Mouse (Mus musculus): Measurements from ENCODE around the gene Rab37. TPM values are rescaled to one million over a fixed set of nuclear protein-coding genes. Genes with fewer than 3 reads are reported as not detected.

Gene Rab37
- polyA plus RNA-seq, 1 experiment from 2014 or later: 0.99 TPM

DNA sequence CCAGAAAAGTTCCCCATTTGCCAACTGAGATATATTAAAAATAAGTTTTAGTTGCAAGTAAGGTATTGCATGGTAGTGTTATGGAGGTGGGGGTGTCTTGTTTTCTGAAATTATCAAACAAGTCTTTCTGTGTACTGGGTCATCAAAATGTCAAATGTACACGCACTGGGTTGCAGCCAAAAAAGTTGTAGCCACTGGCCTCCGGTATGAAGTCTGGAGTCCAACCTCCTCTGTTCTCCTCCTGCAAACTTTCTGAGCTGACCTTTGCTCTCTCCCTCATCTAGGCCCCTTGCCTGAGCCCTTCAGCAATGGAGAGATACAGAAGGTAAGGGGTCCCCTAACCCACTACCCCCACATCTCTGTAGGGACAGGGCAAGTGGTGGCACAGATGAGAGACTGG, 87.5 kb downstream of the Rab37 start:
- no peak overlapping the region for H3K4me3 ChIP-seq

DNA sequence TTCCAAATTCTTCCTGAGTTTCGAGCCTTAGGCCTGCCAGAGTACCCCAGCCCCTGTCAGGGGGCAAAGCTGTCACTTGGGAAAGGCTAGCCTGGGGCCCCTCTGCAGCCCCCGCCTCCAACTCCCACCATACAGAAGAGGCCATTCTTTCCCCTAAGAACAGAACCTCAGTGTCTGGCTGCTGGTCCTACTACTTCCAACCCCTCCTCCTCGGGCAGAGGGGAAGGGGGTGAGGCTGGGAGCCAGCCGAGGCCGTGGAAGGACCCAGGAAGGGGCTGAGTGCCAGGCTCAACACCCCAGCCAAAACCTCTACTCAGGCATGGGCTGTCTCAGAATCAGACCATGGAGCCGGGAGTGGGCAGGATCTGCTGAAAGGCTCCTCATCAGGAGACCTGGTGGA, 88.0 kb downstream of the Rab37 start:
- H3K4me1 ChIP-seq (replicated peaks): peaks cover 64% of the 10 kb centered on the region
- peak; percentile 57; the same call in 1 of the 2 replicates for ATAC-seq (ENCODE audit: low FRiP score)
- peaks cover 12% of the 10 kb centered on the region; the same call in 1 of the 2 replicates for H3K27me3 ChIP-seq
- H3K36me3 ChIP-seq: no peaks in the 10 kb centered on the region
- H3K9me3 ChIP-seq: no peaks in the 10 kb centered on the region
- H3K4me2 ChIP-seq: no peak overlapping the region
- H3K4me3 ChIP-seq: no peak overlapping the region
- WGBS: 64% methylated on average over 6 of the region's 6 CpGs
- peak overlapping the region; percentile 60; the same call in 1 of the 2 replicates for H3K27ac ChIP-seq
- H3K9ac ChIP-seq: no peak overlapping the region; the same call in 1 of the 2 replicates

More for the DNA sequence above, 87.5 kb downstream of the Rab37 start:
- H3K27ac ChIP-seq: peak overlapping the region; percentile 60; the same call in 1 of the 2 replicates
- peaks cover 16% of the 10 kb centered on the region for H3K27me3 ChIP-seq
- H3K36me3 ChIP-seq: no peaks in the 10 kb centered on the region
- 85% methylated on average over 2 of the region's 2 CpGs for WGBS
- H3K9ac ChIP-seq: no peak overlapping the region; the same call in 1 of the 2 replicates
- no peak overlapping the region for H3K4me2 ChIP-seq
- no peak for ATAC-seq (ENCODE audit: low FRiP score)
- H3K9me3 ChIP-seq: no peaks in the 10 kb centered on the region
- peaks cover 68% of the 10 kb centered on the region for H3K4me1 ChIP-seq (replicated peaks)

DNA sequence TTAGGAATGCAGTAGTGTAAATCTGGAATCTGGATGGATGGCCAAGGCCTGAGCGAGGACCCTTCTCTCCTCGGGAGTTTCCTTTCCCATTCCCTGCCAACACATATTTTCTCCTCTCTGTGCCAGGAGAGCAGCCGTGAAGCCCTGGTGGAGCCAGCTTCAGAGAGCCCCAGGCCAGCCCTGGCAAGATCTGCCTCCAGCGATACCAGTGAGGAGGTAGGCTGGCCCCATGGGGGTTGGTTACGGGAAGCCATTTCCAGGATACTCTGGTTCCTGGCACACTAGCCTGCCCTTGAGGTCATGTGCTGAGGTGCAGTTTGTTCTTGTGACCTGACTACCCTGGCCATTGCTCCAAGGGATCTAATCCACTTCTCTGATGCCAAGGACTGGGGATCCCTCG, 88.7 kb downstream of the Rab37 start:
- WGBS: 81% methylated on average over 6 of the region's 6 CpGs
- peaks cover 57% of the 10 kb centered on the region for H3K4me1 ChIP-seq (replicated peaks)
- no peak for ATAC-seq (ENCODE audit: low FRiP score)
- H3K4me2 ChIP-seq: no peak overlapping the region
- peak overlapping the region; percentile 60 for H3K27ac ChIP-seq
- no peaks in the 10 kb centered on the region for H3K36me3 ChIP-seq
- H3K4me3 ChIP-seq: no peak overlapping the region
- H3K9me3 ChIP-seq: no peaks in the 10 kb centered on the region
- no peak overlapping the region for H3K9ac ChIP-seq
- H3K27me3 ChIP-seq: 0 out of 2 replicates have a peak, but pooled peaks cover 5% of the 10 kb centered on the region

DNA sequence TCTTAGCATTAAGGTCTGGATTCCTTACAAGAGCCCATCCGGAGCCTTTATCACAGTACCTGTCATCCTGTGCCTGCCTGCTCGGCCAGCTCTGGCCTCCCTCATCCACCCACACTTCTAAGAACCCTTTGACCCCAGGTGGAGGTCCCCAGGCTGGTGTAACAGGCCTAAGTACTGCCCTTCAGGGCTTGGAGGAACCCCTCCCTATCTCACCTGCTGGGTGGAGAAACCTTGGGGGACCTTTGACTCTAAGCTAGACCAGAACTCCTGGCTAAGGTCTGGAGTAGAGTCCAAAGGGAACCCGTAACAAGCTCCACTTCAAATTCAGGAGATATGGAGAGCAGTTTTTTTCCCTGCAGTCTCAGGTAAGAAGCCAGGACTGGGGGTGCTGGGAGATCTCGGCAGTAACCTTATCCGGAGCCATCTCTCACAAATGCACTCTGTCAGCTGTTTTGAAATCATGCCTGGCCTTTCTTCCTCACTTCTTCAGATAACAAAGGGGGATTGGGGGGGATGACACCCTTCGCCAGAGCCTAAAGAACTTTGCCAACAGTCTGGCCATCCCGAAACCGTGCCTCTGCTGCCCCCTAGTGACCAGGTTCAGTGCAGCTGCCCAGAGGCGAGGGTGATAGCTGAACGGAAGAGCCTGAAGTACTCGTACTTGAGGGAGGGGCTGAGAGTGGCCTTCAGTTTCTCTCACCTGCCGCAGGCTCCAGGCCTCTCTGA, 90.8 kb downstream of the Rab37 start:
- no peak for ATAC-seq (ENCODE audit: low FRiP score)
- no peak overlapping the region for H3K4me3 ChIP-seq
- 0 out of 2 replicates have a peak, but pooled peaks cover 3% of the 10 kb centered on the region for H3K27me3 ChIP-seq
- peaks cover 46% of the 10 kb centered on the region for H3K4me1 ChIP-seq (replicated peaks)
- H3K27ac ChIP-seq: no peak overlapping the region
- no peak overlapping the region; the same call in 1 of the 2 replicates for H3K9ac ChIP-seq
- 20% methylated on average over 12 of the region's 12 CpGs for WGBS
- no peaks in the 10 kb centered on the region for H3K9me3 ChIP-seq
- no peaks in the 10 kb centered on the region for H3K36me3 ChIP-seq
- H3K4me2 ChIP-seq: no peak overlapping the region

DNA sequence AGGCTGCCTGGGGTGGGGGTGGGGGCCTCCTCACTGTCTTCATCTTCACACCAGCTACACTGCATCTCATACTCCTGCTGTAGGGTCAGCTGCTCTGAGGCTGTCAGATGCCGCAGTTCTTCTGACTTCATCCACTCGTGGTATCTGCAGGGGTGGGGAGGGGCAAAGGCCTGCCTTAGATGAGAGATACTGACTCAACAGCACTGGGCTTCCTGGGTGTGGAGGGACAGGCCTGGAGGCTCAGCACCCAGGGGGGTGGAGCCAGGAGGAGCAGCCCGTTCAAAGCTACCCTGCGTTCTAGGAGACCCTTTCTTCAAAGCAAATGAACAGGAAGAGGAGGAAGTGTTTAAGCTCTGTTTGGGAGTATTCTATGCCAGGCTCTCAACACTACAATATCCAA, 93.7 kb downstream of the Rab37 start:
- no peak overlapping the region for H3K9ac ChIP-seq
- peaks cover 2% of the 10 kb centered on the region; the same call in 1 of the 2 replicates for H3K36me3 ChIP-seq
- no peak for ATAC-seq (ENCODE audit: low FRiP score)
- 56% methylated on average over 4 of the region's 4 CpGs for WGBS
- no peaks in the 10 kb centered on the region for H3K27me3 ChIP-seq
- no peaks in the 10 kb centered on the region for H3K9me3 ChIP-seq
- no peak overlapping the region for H3K4me3 ChIP-seq
- peaks cover 30% of the 10 kb centered on the region for H3K4me1 ChIP-seq (replicated peaks)
- no peak overlapping the region for H3K4me2 ChIP-seq
- H3K27ac ChIP-seq: no peak overlapping the region

DNA sequence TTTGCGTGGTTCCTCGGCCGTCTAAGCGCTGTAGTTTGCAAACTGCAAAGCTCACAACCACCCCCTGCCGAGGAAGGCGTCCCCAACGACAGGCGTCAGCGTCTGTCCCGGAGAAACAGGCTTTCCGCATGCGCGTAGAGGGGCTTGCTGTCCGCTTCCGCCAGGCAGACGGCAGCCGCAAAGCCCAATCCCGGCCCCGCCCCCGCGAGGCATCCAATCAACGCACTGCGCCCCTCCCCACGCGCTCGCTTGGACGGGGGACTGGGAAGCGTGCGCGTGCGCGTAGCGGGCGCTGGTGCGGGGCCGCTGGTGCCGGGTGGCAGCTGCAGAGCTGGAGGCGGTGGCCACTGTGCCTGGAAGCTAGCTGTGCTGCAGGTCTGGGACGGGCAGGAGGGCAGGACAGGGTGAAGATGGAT, 96.0 kb downstream of the Rab37 start, which contains the start of gene Tmem104:
Gene Tmem104 (plus strand): TSS at position 264 of the 416 bp plus-strand sequence.
- Histone ChIP-seq H3K9ac (peak within 1 kb of the TSS; percentile 82), H3K9me3 (no peaks in the 10 kb centered on the region), H3K27me3 (no peaks in the 10 kb centered on the region), H3K4me2 (peak within 1 kb of the TSS; percentile 89), H3K4me3 (peak within 1 kb of the TSS; percentile 58), H3K36me3 (peaks cover 14% of the 10 kb centered on the region), H3K27ac (peak within 1 kb of the TSS; percentile 76), H3K4me1 (replicated peaks) (peaks cover 26% of the 10 kb centered on the region)
- ATAC-seq (ENCODE audit: low FRiP score): peak; percentile 93
- WGBS: under 1% methylated on average over 39 of the region's 39 CpGs

DNA sequence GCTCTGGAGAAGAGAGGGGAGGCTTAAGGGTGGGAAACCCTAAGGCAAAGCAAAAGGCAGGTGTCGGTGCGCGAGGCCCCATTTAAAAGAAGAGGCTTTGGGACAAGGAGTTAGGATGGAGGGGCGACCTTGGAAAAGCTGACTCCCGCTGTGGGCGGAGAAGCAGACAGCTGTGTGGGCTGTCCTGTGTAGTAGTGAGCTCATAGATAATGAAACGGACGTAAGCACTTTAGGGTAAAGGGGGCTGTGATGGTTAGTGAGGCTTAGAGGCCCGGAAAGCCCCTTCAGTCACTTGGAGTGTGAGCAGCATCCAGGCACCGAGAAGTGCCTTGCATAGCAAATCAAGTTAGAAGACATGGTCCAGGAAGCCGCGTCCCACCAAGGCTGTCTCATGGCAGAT, 96.5 kb downstream of the Rab37 start, which contains the start of gene Nat9:
Gene Nat9 (minus strand): TSS at position 167 of the 400 bp plus-strand sequence.
- no peaks in the 10 kb centered on the region for H3K27me3 ChIP-seq
- no peaks in the 10 kb centered on the region for H3K9me3 ChIP-seq
- peak; percentile 44 for ATAC-seq (ENCODE audit: low FRiP score)

DNA sequence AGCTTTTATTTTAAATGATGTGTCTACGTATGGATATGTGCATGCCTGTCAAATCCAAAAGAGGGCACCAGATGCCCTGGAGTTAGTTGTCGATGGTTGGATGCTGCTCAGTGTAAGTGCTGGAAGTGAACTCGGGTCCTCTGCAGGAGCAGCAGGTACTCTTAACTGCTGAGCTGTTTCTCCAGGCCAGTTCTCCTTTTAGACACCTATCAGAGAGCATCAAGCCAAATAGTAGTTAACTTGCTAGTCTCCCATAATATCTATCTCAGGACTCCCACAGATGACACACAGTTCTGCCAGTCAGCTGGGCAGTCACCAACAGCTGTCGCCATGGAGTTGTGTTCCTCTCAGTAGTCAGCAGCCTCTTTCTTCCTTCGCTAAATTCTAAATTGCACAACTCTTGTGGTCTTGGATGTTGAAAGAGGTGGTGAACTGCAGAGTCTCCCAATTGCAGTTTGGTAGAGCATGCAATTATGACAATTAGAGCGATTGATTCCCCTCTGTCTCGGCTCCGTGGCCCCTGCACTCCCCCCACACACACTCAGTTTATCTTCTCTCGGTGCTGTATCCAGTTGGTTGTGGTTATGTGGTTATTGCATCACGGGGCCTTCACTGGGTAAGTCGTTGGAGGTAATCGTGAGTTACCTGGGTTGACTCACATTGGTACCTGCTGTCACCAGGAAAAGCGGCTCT, 97.5 kb downstream of the Rab37 start:
- H3K36me3 ChIP-seq: peaks cover 14% of the 10 kb centered on the region
- no peak overlapping the region for H3K9ac ChIP-seq
- 90% methylated on average over 13 of the region's 13 CpGs for WGBS
- no peak for ATAC-seq (ENCODE audit: low FRiP score)
- H3K4me3 ChIP-seq: no peak overlapping the region; the same call in 1 of the 2 replicates
- H3K4me2 ChIP-seq: no peak overlapping the region
- no peaks in the 10 kb centered on the region for H3K9me3 ChIP-seq
- H3K27me3 ChIP-seq: no peaks in the 10 kb centered on the region
- peaks cover 23% of the 10 kb centered on the region for H3K4me1 ChIP-seq (replicated peaks)
- no peak overlapping the region for H3K27ac ChIP-seq

More for the DNA sequence above, 96.5 kb downstream of the Rab37 start, which contains the start of gene Nat9:
- peak within 1 kb of the TSS; percentile 89 for H3K4me2 ChIP-seq
- peak within 1 kb of the TSS; percentile 82 for H3K9ac ChIP-seq
- peaks cover 23% of the 10 kb centered on the region for H3K4me1 ChIP-seq (replicated peaks)
- H3K36me3 ChIP-seq: peaks cover 14% of the 10 kb centered on the region
- H3K4me3 ChIP-seq: peak within 1 kb of the TSS; percentile 58
- peak within 1 kb of the TSS; percentile 76 for H3K27ac ChIP-seq
- WGBS: 15% methylated on average over 12 of the region's 12 CpGs

DNA sequence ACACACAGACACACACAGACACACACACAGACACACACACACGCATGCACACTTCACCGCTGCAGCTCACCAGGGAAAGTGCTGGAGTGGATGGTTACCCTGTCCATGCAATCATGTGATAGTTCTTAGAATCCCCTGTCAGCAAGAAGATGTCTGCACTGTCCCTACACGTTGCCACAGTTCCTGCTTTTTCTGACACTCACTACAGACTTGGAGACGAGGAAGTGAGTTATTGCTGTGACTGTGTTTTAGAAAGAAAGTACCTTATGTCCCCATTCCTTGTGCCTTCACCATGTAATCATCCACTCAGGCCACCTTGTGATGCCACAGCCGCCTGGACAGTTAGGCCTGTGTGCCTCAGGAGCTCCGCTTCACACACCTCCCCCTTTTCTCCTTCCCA, 98.1 kb downstream of the Rab37 start:
- H3K4me3 ChIP-seq: no peak overlapping the region
- no peaks in the 10 kb centered on the region for H3K27me3 ChIP-seq
- H3K4me2 ChIP-seq: no peak overlapping the region
- H3K36me3 ChIP-seq: peaks cover 14% of the 10 kb centered on the region
- WGBS: 93% methylated on average over 6 of the region's 6 CpGs
- peaks cover 23% of the 10 kb centered on the region for H3K4me1 ChIP-seq (replicated peaks)
- no peak overlapping the region for H3K27ac ChIP-seq
- ATAC-seq (ENCODE audit: low FRiP score): no peak
- no peak overlapping the region for H3K9ac ChIP-seq
- no peaks in the 10 kb centered on the region for H3K9me3 ChIP-seq

DNA sequence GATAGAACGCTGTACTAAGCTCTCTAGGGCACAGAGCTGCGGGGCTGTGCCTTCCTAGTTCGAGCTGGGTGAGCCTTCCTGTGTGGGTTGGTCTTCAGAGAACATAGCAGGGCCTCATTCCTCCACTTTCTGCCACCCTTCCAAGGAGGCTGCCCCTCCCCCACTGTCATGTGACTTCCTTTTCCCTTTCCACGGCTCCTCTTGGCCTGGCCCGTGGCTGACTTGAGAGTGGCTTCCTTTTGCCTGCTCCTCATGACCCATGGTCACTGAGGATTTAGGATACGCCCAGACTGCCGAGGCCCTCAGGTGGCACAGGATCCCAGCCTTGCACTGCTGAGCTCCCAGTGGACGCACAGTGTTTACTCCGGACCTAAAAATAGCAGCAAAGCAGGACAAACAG, 100.9 kb downstream of the Rab37 start:
- Histone ChIP-seq H3K27ac (no peak overlapping the region), H3K27me3 (0 out of 2 replicates have a peak, but pooled peaks cover 3% of the 10 kb centered on the region), H3K4me2 (no peak overlapping the region), H3K4me1 (replicated peaks) (peaks cover 13% of the 10 kb centered on the region), H3K36me3 (peaks cover 17% of the 10 kb centered on the region), H3K4me3 (no peak overlapping the region), H3K9ac (no peak overlapping the region), H3K9me3 (no peaks in the 10 kb centered on the region)
- 74% methylated on average over 9 of the region's 9 CpGs for WGBS
- ATAC-seq (ENCODE audit: low FRiP score): no peak

DNA sequence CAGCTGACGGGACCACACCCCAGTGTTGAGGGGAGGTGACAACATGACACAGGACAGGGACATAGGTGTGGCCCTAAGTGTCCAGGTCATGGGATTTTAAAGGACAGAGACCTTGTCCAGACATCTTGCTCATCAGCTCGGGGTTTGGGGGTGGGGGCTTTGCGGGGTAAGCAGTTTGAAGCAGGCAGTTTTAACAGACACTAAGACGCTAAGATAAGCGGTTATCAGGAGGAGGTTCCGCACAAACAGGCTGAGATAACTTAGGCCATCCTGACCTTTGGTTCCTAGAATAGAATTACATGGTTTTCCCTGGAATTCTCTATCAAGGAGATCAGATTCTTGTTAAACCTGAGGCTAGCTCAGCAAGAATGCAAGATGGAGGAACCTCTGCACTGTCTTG, 103.5 kb downstream of the Rab37 start:
- Histone ChIP-seq H3K4me1 (replicated peaks) (peaks cover 15% of the 10 kb centered on the region; the same call in 1 of the 2 replicates), H3K27ac (no peak overlapping the region), H3K9ac (no peak overlapping the region), H3K27me3 (peaks cover 8% of the 10 kb centered on the region; the same call in 1 of the 2 replicates), H3K9me3 (no peaks in the 10 kb centered on the region), H3K4me2 (no peak overlapping the region), H3K36me3 (peaks cover 26% of the 10 kb centered on the region), H3K4me3 (no peak overlapping the region)
- ATAC-seq (ENCODE audit: low FRiP score): no peak
- WGBS: 90% methylated on average over 6 of the region's 6 CpGs

DNA sequence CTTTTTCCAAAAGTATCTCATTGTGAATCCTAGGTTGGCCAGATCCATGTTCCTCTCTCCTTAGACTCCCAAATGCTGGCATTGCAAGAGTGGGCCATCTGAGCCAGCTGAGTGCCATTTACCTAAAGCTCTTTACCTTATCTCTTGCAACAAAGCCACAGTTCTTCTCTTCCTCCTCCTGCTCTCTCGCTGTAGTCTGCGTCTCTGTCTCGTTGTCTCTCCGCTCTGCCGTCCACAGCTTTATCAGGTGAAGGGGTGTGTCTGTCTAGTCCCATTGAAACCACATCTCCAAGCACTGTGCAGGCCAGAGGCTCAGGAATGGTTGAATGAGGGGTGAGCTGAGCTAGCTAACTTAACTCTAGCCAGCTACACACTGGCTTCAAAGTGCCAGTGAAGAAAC, 104.7 kb downstream of the Rab37 start:
- 95% methylated on average over 5 of the region's 5 CpGs for WGBS
- H3K27me3 ChIP-seq: peaks cover 14% of the 10 kb centered on the region; the same call in 1 of the 2 replicates

More for the DNA sequence above, 104.7 kb downstream of the Rab37 start:
- ATAC-seq (ENCODE audit: low FRiP score): no peak
- Histone ChIP-seq H3K27ac (no peak overlapping the region), H3K36me3 (peaks cover 25% of the 10 kb centered on the region), H3K4me2 (no peak overlapping the region), H3K9me3 (no peaks in the 10 kb centered on the region), H3K4me1 (replicated peaks) (peaks cover 15% of the 10 kb centered on the region; the same call in 1 of the 2 replicates), H3K4me3 (no peak overlapping the region), H3K9ac (no peak overlapping the region)
